Mouse (Mus musculus): ENCODE data around the gene Khnyn.

DNA sequence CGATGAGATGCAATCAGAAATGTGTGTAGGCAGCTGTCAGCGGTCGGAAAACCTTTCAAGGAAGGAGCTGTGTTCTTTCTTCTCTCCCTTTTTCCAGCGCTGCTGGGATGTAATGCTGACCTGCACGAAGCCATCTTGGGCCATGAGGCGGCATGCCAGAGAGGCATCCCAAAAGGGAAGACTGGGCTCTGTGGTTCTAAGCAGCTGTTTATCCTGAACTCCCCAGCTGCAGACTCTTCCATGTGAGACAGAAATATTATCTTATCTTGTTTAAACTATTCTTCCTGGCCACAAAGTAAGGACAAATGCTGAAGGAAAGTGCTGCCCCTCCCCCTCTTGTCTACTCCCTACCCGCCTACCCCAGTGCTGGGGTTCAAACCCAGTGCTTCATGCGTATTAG lies 3.8 kb upstream of the Khnyn start:
- no peak for TF ChIP-seq POLR2A (IDR thresholded peaks at IDR 0.05; ENCODE audit: low read depth, low read length)
- TF ChIP-seq CTCF (IDR thresholded peaks at IDR 0.05; ENCODE audit: extremely low read depth, insufficient read depth, insufficient read length, insufficient replicate concordance) = no peak
